Mouse (Mus musculus): Measurements from ENCODE around the gene Tmem37. TPM values are rescaled to one million over a fixed set of nuclear protein-coding genes. Genes with fewer than 3 reads are reported as not detected.
A peak's percentile ranks its signal among the peaks of the same experiment; 100 is the strongest.

Tmem37 gene
- total RNA-seq (2021): 1 to 10 TPM in 1 of 2 experiments, under 1 TPM in 1; 0.94 to 1.1 TPM

- DNase-seq (ENCODE audit: extremely low spot score in 1 of 2, low spot score in 1 of 2): no peak
These were observed at the start of gene Tmem37 for GRCm38 (mm10) chr1:120073519-120074306. Tmem37 (minus strand) TSS chr1:120074074.

- DNase-seq (ENCODE audit: extremely low spot score in 1 of 2, low spot score in 1 of 2): no peak
These were observed 48.9 kb upstream of the Tmem37 start for GRCm38 (mm10) chr1:120122634-120123383.

- DNase-seq (ENCODE audit: extremely low spot score in 1 of 2, low spot score in 1 of 2): no peak
These were observed 48.2 kb upstream of the Tmem37 start for GRCm38 (mm10) chr1:120121930-120122530.

- DNase-seq (ENCODE audit: extremely low spot score in 1 of 2, low spot score in 1 of 2): peak in 1 of 2 experiments; percentile 92
These were observed 47.3 kb upstream of the Tmem37 start, which contains the start of the genes Dbi and 3110009E18Rik for GRCm38 (mm10) chr1:120120969-120121811. Dbi (minus strand) TSS chr1:120121078. 3110009E18Rik (plus strand) TSS chr1:120121187.

- peak; percentile 24 to 81 for DNase-seq (ENCODE audit: extremely low spot score in 1 of 2, low spot score in 1 of 2)
These were observed 46.5 kb upstream of the Tmem37 start for GRCm38 (mm10) chr1:120120141-120120968.

GRCm38 (mm10) chr1:120119389-120119788, 45.5 kb upstream of the Tmem37 start:
- DNase-seq (ENCODE audit: extremely low spot score in 1 of 2, low spot score in 1 of 2): no peak

- DNase-seq (ENCODE audit: extremely low spot score in 1 of 2, low spot score in 1 of 2): no peak
These were observed 45.0 kb upstream of the Tmem37 start for GRCm38 (mm10) chr1:120118854-120119253.

GRCm38 (mm10) chr1:120116106-120116505, 42.2 kb upstream of the Tmem37 start:
- no peak for DNase-seq (ENCODE audit: extremely low spot score in 1 of 2, low spot score in 1 of 2)

- DNase-seq (ENCODE audit: extremely low spot score in 1 of 2, low spot score in 1 of 2): peak; percentile 61 to 66
These were observed 41.8 kb upstream of the Tmem37 start for GRCm38 (mm10) chr1:120115671-120116081.

- no peak for DNase-seq (ENCODE audit: extremely low spot score in 1 of 2, low spot score in 1 of 2)
These were observed 38.6 kb upstream of the Tmem37 start for GRCm38 (mm10) chr1:120112251-120113187.

- no peak for DNase-seq (ENCODE audit: extremely low spot score in 1 of 2, low spot score in 1 of 2)
These were observed 37.9 kb upstream of the Tmem37 start for GRCm38 (mm10) chr1:120111766-120112165.

- DNase-seq (ENCODE audit: extremely low spot score in 1 of 2, low spot score in 1 of 2): no peak
These were observed 36.0 kb upstream of the Tmem37 start for GRCm38 (mm10) chr1:120109741-120110432.

- no peak for DNase-seq (ENCODE audit: extremely low spot score in 1 of 2, low spot score in 1 of 2)
These were observed 31.7 kb upstream of the Tmem37 start for GRCm38 (mm10) chr1:120105556-120105959.

GRCm38 (mm10) chr1:120101227-120101609, 27.3 kb upstream of the Tmem37 start:
- no peak for DNase-seq (ENCODE audit: extremely low spot score in 1 of 2, low spot score in 1 of 2)

- no peak for DNase-seq (ENCODE audit: extremely low spot score in 1 of 2, low spot score in 1 of 2)
These were observed 26.8 kb upstream of the Tmem37 start for GRCm38 (mm10) chr1:120100456-120101226.

- DNase-seq (ENCODE audit: extremely low spot score in 1 of 2, low spot score in 1 of 2): no peak
These were observed 25.6 kb upstream of the Tmem37 start for GRCm38 (mm10) chr1:120099483-120099882.

GRCm38 (mm10) chr1:120098327-120098726, 24.5 kb upstream of the Tmem37 start:
- peak; percentile 57 to 88 for DNase-seq (ENCODE audit: extremely low spot score in 1 of 2, low spot score in 1 of 2)
